13 mouse cellular contexts compared by ENCODE assay signal in the genomic region with DNA sequence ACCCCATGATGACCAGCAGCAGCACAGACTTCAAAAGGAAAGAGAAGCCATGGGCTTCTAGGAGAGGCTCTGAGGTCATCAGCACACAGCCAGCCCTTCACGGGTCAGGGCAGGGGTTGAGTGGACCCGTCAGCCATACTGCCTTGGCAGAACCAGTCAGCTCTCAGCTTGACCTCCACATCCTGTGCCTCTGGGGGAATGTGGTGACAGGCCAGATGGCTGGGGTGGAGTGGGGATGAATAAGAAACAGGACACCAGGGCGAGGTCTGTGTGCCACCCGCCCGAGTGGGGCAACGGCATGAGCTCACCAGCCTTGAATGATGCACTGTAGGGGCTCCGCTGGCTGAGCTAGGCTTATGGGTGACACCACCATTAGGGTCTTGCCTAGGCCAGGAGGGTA. TPM values are rescaled to one million over a fixed set of nuclear protein-coding genes. Genes with fewer than 3 reads are reported as not detected.
DNase-seq lines count a peak whose midpoint lies in the region; ATAC-seq lines count a peak whose summit lies in the region.
"Had no signal": no experiment of that assay in that cellular context is flagged by ENCODE, and none has a peak within 500 bp of the region (broad histone marks: within the 10 kb centered on the region; RNA-seq: fewer than 3 reads in every experiment).

No protein-coding gene starts in this region.

- peak; percentile 20; the same call in 1 of the 2 replicates for ATAC-seq in kidney, embryonic 14.5 days (ENCODE audit: low FRiP score, low TSS enrichment)
- no peak for ATAC-seq in midbrain, embryonic 16.5 days
- ATAC-seq: liver, postnatal 0 days had no signal

- H3K27ac ChIP-seq in kidney, embryonic 14.5 days (ENCODE audit: low read depth, low read length), result no peak overlapping the region
- peak overlapping the region; percentile 57 for H3K27ac ChIP-seq in midbrain, embryonic 16.5 days (ENCODE audit: low read length)
- H3K27ac ChIP-seq: limb, embryonic 12.5 days had no signal

- peaks cover 19% of the 10 kb centered on the region; the same call in 1 of the 2 replicates for H3K4me1 ChIP-seq in kidney, embryonic 14.5 days (ENCODE audit: control insufficient read depth, insufficient read depth, low read length)
- H3K4me1 ChIP-seq in midbrain, embryonic 16.5 days (ENCODE audit: control insufficient read depth, insufficient read depth, low read length), result no peaks in the 10 kb centered on the region

- no peaks in the 10 kb centered on the region for H3K9me3 ChIP-seq in kidney, embryonic 14.5 days (ENCODE audit: control insufficient read depth, low read length)
- H3K9me3 ChIP-seq in midbrain, embryonic 16.5 days (replicated peaks; ENCODE audit: control insufficient read depth, low read length, poor library complexity, severe bottlenecking), result no peaks in the 10 kb centered on the region
- H3K9me3 ChIP-seq: limb, embryonic 12.5 days had no signal

- peak; percentile 33 for DNase-seq in embryo, embryonic 10 days (ENCODE audit: low spot score)
- no peak for DNase-seq in embryo, embryonic 9.5 days (ENCODE audit: extremely low spot score)
- no peak for DNase-seq in kidney, adult 9 months
- DNase-seq in MN1 (ENCODE audit: low spot score), result peak; percentile 39
- no peak for DNase-seq in thymus, postnatal 10 days (ENCODE audit: low spot score in 2 of 2)
- DNase-seq in heart, postnatal 4 days, result no peak
- DNase-seq: kidney, adult 18-20 months; liver, postnatal 0 days; right cerebral cortex, postnatal 4 days had no signal

- H3K9ac ChIP-seq in kidney, embryonic 14.5 days (ENCODE audit: low read depth, low read length), result no peak overlapping the region
- H3K9ac ChIP-seq in midbrain, embryonic 16.5 days (ENCODE audit: low read depth, low read length), result no peak overlapping the region
- H3K9ac ChIP-seq: limb, embryonic 12.5 days; liver, postnatal 0 days had no signal

- no peaks in the 10 kb centered on the region for H3K36me3 ChIP-seq in kidney, embryonic 14.5 days (ENCODE audit: control insufficient read depth, insufficient read depth, low read length)
- no peaks in the 10 kb centered on the region for H3K36me3 ChIP-seq in midbrain, embryonic 16.5 days (ENCODE audit: control insufficient read depth, insufficient read depth, low read length)
- H3K36me3 ChIP-seq: limb, embryonic 12.5 days had no signal

- no peak overlapping the region for H3K4me2 ChIP-seq in kidney, embryonic 14.5 days (replicated peaks; ENCODE audit: low read depth, low read length)
- H3K4me2 ChIP-seq in midbrain, embryonic 16.5 days (ENCODE audit: low read length), result no peak overlapping the region
- H3K4me2 ChIP-seq: limb, embryonic 12.5 days had no signal

- WGBS in kidney, embryonic 14.5 days, result 35% methylated on average over 7 of the region's 7 CpGs
- 87% methylated on average over 7 of the region's 7 CpGs for WGBS in midbrain, embryonic 16.5 days

- H3K4me3 ChIP-seq in kidney, embryonic 14.5 days (ENCODE audit: low read length), result no peak overlapping the region
- H3K4me3 ChIP-seq in midbrain, embryonic 16.5 days (ENCODE audit: low read depth, low read length), result no peak overlapping the region
- H3K4me3 ChIP-seq: limb, embryonic 12.5 days had no signal

- H3K27me3 ChIP-seq in kidney, embryonic 14.5 days (ENCODE audit: control insufficient read depth, insufficient read depth, low read length), result no peaks in the 10 kb centered on the region
- no peaks in the 10 kb centered on the region for H3K27me3 ChIP-seq in midbrain, embryonic 16.5 days (ENCODE audit: control insufficient read depth, insufficient read depth, low read depth, low read length)
- H3K27me3 ChIP-seq: limb, embryonic 12.5 days had no signal

RNA-seq across cellular contexts. Expression of a gene that starts 35.7 kb away (rescaled TPM):
- 31.4 and 36.0 TPM in 2 replicates for polyA plus RNA-seq in kidney, embryonic 14.5 days (2014; fragmentation: Nextera tagmentation; extraction: Ambion mirVana)
- 19.4 and 23.2 TPM in 2 replicates for polyA plus RNA-seq in midbrain, embryonic 16.5 days (2015; fragmentation: Nextera tagmentation; extraction: Ambion mirVana)
- 10 to 100 TPM; 10.1 to 10.3 TPM for total RNA-seq in heart, postnatal 4 days (2021)

RNA-seq across cellular contexts. Expression of a gene that starts 51.7 kb away (rescaled TPM):
- 3.8 and 9.8 TPM in 2 replicates for polyA plus RNA-seq in kidney, embryonic 14.5 days (2014; fragmentation: Nextera tagmentation; extraction: Ambion mirVana)
- polyA plus RNA-seq in midbrain, embryonic 16.5 days (2015; fragmentation: Nextera tagmentation; extraction: Ambion mirVana), result 224 and 236 TPM in 2 replicates
- under 1 TPM; 0.70 to 0.86 TPM for total RNA-seq in heart, postnatal 4 days (2021)
- total RNA-seq: megakaryocyte, adult 5-6 weeks had no signal

RNA-seq across cellular contexts. Expression of a gene that starts 56.9 kb away (rescaled TPM):
- polyA plus RNA-seq in kidney, embryonic 14.5 days (2014; fragmentation: Nextera tagmentation; extraction: Ambion mirVana), result not detected in 2 replicates
- polyA plus RNA-seq in midbrain, embryonic 16.5 days (2015; fragmentation: Nextera tagmentation; extraction: Ambion mirVana), result not detected in 2 replicates
- total RNA-seq in heart, postnatal 4 days (2021), result not detected
- total RNA-seq: megakaryocyte, adult 5-6 weeks had no signal
- polyA plus RNA-seq: limb, embryonic 12.5 days; liver, postnatal 0 days had no signal

Comparison
In these comparisons a context has a peak if more than half of its experiments do, and no peak if none do; other contexts are left out.
1. DNase-seq: peak in embryo, embryonic 10 days (single experiment) and MN1 (single experiment); none in embryo, embryonic 9.5 days (single experiment), kidney, adult 9 months (single experiment), thymus, postnatal 10 days (0 of 2) and heart, postnatal 4 days (single experiment).
2. RNA of a gene that starts 51.7 kb away (polyA plus RNA-seq): 224 to 236 TPM in midbrain, embryonic 16.5 days; 3.8 to 9.8 TPM in kidney, embryonic 14.5 days; every median in the first group is over 10 times any median in the second.